In genomic region chr13:82246231-82246630, GRCm38 (mm10) we compare ENCODE assay signal across 31 mouse cellular contexts.
"Had no signal": no experiment of that assay in that cellular context is flagged by ENCODE, and none has a peak within 500 bp of the region (broad histone marks: within the 10 kb centered on the region; RNA-seq: fewer than 3 reads in every experiment).

No protein-coding gene starts in this region.

- H3K27ac ChIP-seq: limb, embryonic 10.5 days; limb, embryonic 12.5 days; limb, embryonic 13.5 days; limb, embryonic 15.5 days; liver, embryonic 12.5 days; liver, embryonic 13.5 days; liver, embryonic 14.5 days; liver, embryonic 15.5 days; lung, embryonic 15.5 days; macrophage; midbrain, embryonic 10.5 days; midbrain, embryonic 12.5 days; midbrain, embryonic 13.5 days; neural tube, embryonic 12.5 days; neural tube, embryonic 13.5 days had no signal

- H3K9ac ChIP-seq: limb, embryonic 12.5 days; limb, embryonic 13.5 days; limb, embryonic 15.5 days; liver, embryonic 12.5 days; liver, embryonic 13.5 days; liver, embryonic 14.5 days; liver, embryonic 15.5 days; liver, postnatal 0 days; lung, embryonic 14.5 days; lung, embryonic 15.5 days; midbrain, embryonic 12.5 days; midbrain, embryonic 13.5 days; neural tube, embryonic 12.5 days; neural tube, embryonic 13.5 days had no signal

- H3K9me3 ChIP-seq: limb, embryonic 10.5 days; limb, embryonic 12.5 days; limb, embryonic 13.5 days; limb, embryonic 15.5 days; liver, embryonic 12.5 days; liver, embryonic 13.5 days; liver, embryonic 15.5 days; lung, embryonic 15.5 days; megakaryocyte, embryonic 14.5 days; midbrain, embryonic 10.5 days; midbrain, embryonic 12.5 days; midbrain, embryonic 13.5 days; neural tube, embryonic 12.5 days; neural tube, embryonic 13.5 days had no signal

- H3K27me3 ChIP-seq: limb, embryonic 12.5 days; limb, embryonic 13.5 days; limb, embryonic 15.5 days; liver, embryonic 12.5 days; liver, embryonic 13.5 days; liver, embryonic 15.5 days; lung, embryonic 15.5 days; megakaryocyte, embryonic 14.5 days; midbrain, embryonic 12.5 days; midbrain, embryonic 13.5 days; neural tube, embryonic 12.5 days; neural tube, embryonic 13.5 days had no signal

- H3K4me1 ChIP-seq: limb, embryonic 10.5 days; limb, embryonic 12.5 days; limb, embryonic 13.5 days; limb, embryonic 15.5 days; liver, embryonic 12.5 days; liver, embryonic 13.5 days; liver, embryonic 15.5 days; lung, embryonic 15.5 days; megakaryocyte, embryonic 14.5 days; midbrain, embryonic 10.5 days; midbrain, embryonic 12.5 days; midbrain, embryonic 13.5 days; neural tube, embryonic 12.5 days; neural tube, embryonic 13.5 days had no signal

- H3K4me3 ChIP-seq: limb, embryonic 10.5 days; limb, embryonic 12.5 days; limb, embryonic 13.5 days; limb, embryonic 15.5 days; liver, embryonic 12.5 days; liver, embryonic 13.5 days; liver, embryonic 15.5 days; lung, embryonic 15.5 days; megakaryocyte, embryonic 14.5 days; midbrain, embryonic 10.5 days; midbrain, embryonic 12.5 days; midbrain, embryonic 13.5 days; myocyte; neural tube, embryonic 12.5 days; neural tube, embryonic 13.5 days had no signal

- H3K36me3 ChIP-seq: limb, embryonic 10.5 days; limb, embryonic 12.5 days; limb, embryonic 13.5 days; limb, embryonic 15.5 days; liver, embryonic 12.5 days; liver, embryonic 13.5 days; liver, embryonic 15.5 days; lung, embryonic 15.5 days; midbrain, embryonic 10.5 days; midbrain, embryonic 12.5 days; midbrain, embryonic 13.5 days; neural tube, embryonic 12.5 days; neural tube, embryonic 13.5 days had no signal

- DNase-seq: left cerebral cortex, postnatal 4 days; liver; liver, embryonic 13.5 days; liver, postnatal 0 days; lung, adult 18-20 months; lung, adult 2 months; lung, embryonic 14.5 days; lung, postnatal 10 days; lung, postnatal 14 days; lung, postnatal 36 days; lung, postnatal 4 days; midbrain, embryonic 14.5 days had no signal

- ATAC-seq: liver, embryonic 12.5 days; liver, postnatal 0 days; lung, postnatal 0 days; midbrain, embryonic 13.5 days; midbrain, embryonic 16.5 days had no signal

- H3K4me2 ChIP-seq: limb, embryonic 12.5 days; limb, embryonic 13.5 days; limb, embryonic 15.5 days; liver, embryonic 11.5 days; liver, embryonic 12.5 days; liver, embryonic 13.5 days; liver, embryonic 15.5 days; lung, embryonic 14.5 days; lung, embryonic 15.5 days; midbrain, embryonic 12.5 days; midbrain, embryonic 13.5 days; neural tube, embryonic 12.5 days; neural tube, embryonic 13.5 days had no signal
